Mouse (Mus musculus) neural tube, embryonic 11.5 days (tissue): ENCODE data around the gene Arhgef28. TPM values are rescaled to one million over a fixed set of nuclear protein-coding genes. Genes with fewer than 3 reads are reported as not detected.

Experiments used
- ATAC-seq: fragments of 200-750 bp; cut with Nextera tagmentation; 2 replicates; pipeline ENCODE4 v1.8.0; 2017; ENCODE audit warnings: moderate number of reproducible peaks, mild to moderate bottlenecking, moderate TSS enrichment, moderate library complexity; ENCODE audit not compliant: insufficient read depth, low FRiP score, low TSS enrichment
- DNase-seq: peaks from one replicate; pipeline ENCODE4 v3.0.0-alpha.2; 2015; ENCODE audit warnings: low spot score
- H3K27ac ChIP-seq: fragments of 300-500 bp; sonication (generic); 2 replicates; pipeline ENCODE4 v1.5.1; 2014; ENCODE audit warnings: low read depth, mild to moderate bottlenecking, low read length
- H3K27me3 ChIP-seq: fragments of 300-500 bp; sonication (generic); 2 replicates; pipeline ENCODE4 v1.6.1; 2014; ENCODE audit warnings: mild to moderate bottlenecking, low read length, mixed read lengths; ENCODE audit not compliant: control insufficient read depth, insufficient read depth
- H3K36me3 ChIP-seq: fragments of 300-500 bp; sonication (generic); 2 replicates; pipeline ENCODE4 v1.6.1; 2014; ENCODE audit warnings: mild to moderate bottlenecking, low read length, moderate library complexity, mixed read lengths; ENCODE audit not compliant: control insufficient read depth, insufficient read depth
- H3K4me1 ChIP-seq: fragments of 300-500 bp; sonication (generic); 2 replicates; pipeline ENCODE4 v1.6.1; 2014; ENCODE audit warnings: low read length, mixed read lengths; ENCODE audit not compliant: control insufficient read depth, insufficient read depth
- H3K4me2 ChIP-seq: fragments of 300-500 bp; sonication (generic); 2 replicates; pipeline ENCODE4 v1.6.1; 2014; ENCODE audit warnings: low read depth, mild to moderate bottlenecking, moderate library complexity
- H3K4me3 ChIP-seq: fragments of 300-500 bp; sonication (generic); 2 replicates; pipeline ENCODE4 v1.5.1; 2014; ENCODE audit warnings: low read depth, low read length
- H3K9ac ChIP-seq: fragments of 300-500 bp; sonication (generic); 2 replicates; pipeline ENCODE4 v1.6.1; 2014; ENCODE audit warnings: mild to moderate bottlenecking, low read length
- H3K9me3 ChIP-seq: fragments of 300-500 bp; sonication (generic); 2 replicates; pipeline ENCODE4 v1.6.1; 2016; ENCODE audit warnings: low read length; ENCODE audit not compliant: control insufficient read depth
- WGBS: fragments of 180-500 bp; shearing (Covaris S2); extraction: QIAGEN DNeasy Blood & Tissue Kit; methylation state at CpG from one replicate; pipeline ENCODE4 v1.1.7; 2014; 5-methylcytosine and 5-hydroxymethylcytosine counted together
- polyA plus RNA-seq: library from polyadenylated mRNA; unstranded; fragments of >200 nt; fragmentation: Nextera tagmentation; extraction: Ambion mirVana; gene quantifications from 2 replicates; pipeline ENCODE4 v1.2.1, GENCODE M21; 2014

The Arhgef28 gene
- polyA plus RNA-seq, 1 experiment from 2014 or later: 7.7 TPM

GRCm38 (mm10) chr13:98092354-98093002, 113.8 kb downstream of the Arhgef28 start:
- no peak overlapping the region for H3K27ac ChIP-seq
- H3K36me3 ChIP-seq: no peaks in the 10 kb centered on the region
- no peak overlapping the region for H3K4me3 ChIP-seq
- DNase-seq: no peak
- no peak overlapping the region for H3K9ac ChIP-seq
- no peak overlapping the region for H3K4me2 ChIP-seq
- no peaks in the 10 kb centered on the region for H3K4me1 ChIP-seq
- H3K9me3 ChIP-seq: no peaks in the 10 kb centered on the region
- ATAC-seq: no peak
- H3K27me3 ChIP-seq: no peaks in the 10 kb centered on the region
- WGBS: 89% methylated on average over 12 of the region's 12 CpGs

GRCm38 (mm10) chr13:98079640-98080039, 126.6 kb downstream of the Arhgef28 start:
- no peak overlapping the region for H3K4me2 ChIP-seq
- no peaks in the 10 kb centered on the region for H3K36me3 ChIP-seq
- no peak overlapping the region for H3K9ac ChIP-seq
- DNase-seq (no peak), ATAC-seq (no peak)
- no peak overlapping the region for H3K4me3 ChIP-seq
- no peak overlapping the region for H3K27ac ChIP-seq
- no peaks in the 10 kb centered on the region for H3K4me1 ChIP-seq
- H3K9me3 ChIP-seq: no peaks in the 10 kb centered on the region
- 87% methylated on average over 4 of the region's 4 CpGs for WGBS
- H3K27me3 ChIP-seq: no peaks in the 10 kb centered on the region

GRCm38 (mm10) chr13:98078251-98078650, 128.0 kb downstream of the Arhgef28 start:
- DNase-seq (no peak), ATAC-seq (no peak)
- H3K27ac ChIP-seq: no peak overlapping the region
- no peaks in the 10 kb centered on the region for H3K27me3 ChIP-seq
- H3K4me3 ChIP-seq: no peak overlapping the region
- WGBS: 91% methylated on average over 5 of the region's 5 CpGs
- no peaks in the 10 kb centered on the region for H3K4me1 ChIP-seq
- H3K9me3 ChIP-seq: no peaks in the 10 kb centered on the region
- H3K4me2 ChIP-seq: no peak overlapping the region
- H3K36me3 ChIP-seq: no peaks in the 10 kb centered on the region
- no peak overlapping the region for H3K9ac ChIP-seq

- Histone ChIP-seq H3K27me3 (no peaks in the 10 kb centered on the region), H3K9me3 (no peaks in the 10 kb centered on the region), H3K4me1 (no peaks in the 10 kb centered on the region), H3K4me3 (no peak overlapping the region), H3K27ac (no peak overlapping the region), H3K4me2 (no peak overlapping the region), H3K36me3 (no peaks in the 10 kb centered on the region), H3K9ac (no peak overlapping the region)
- DNase-seq (no peak), ATAC-seq (no peak)
- WGBS: 93% methylated on average over 12 of the region's 12 CpGs
These were observed 129.0 kb downstream of the Arhgef28 start for GRCm38 (mm10) chr13:98077216-98077615.

GRCm38 (mm10) chr13:98074871-98075270, 131.4 kb downstream of the Arhgef28 start:
- no peak for DNase-seq

GRCm38 (mm10) chr13:98073190-98073589, 133.0 kb downstream of the Arhgef28 start:
- WGBS: 66% methylated on average over 4 of the region's 4 CpGs
- ATAC-seq: no peak
- no peak overlapping the region for H3K4me3 ChIP-seq
- no peak overlapping the region for H3K4me2 ChIP-seq
- no peaks in the 10 kb centered on the region for H3K27me3 ChIP-seq
- H3K27ac ChIP-seq: no peak overlapping the region
- no peak overlapping the region for H3K9ac ChIP-seq
- no peaks in the 10 kb centered on the region for H3K9me3 ChIP-seq
- no peaks in the 10 kb centered on the region for H3K36me3 ChIP-seq
- no peak for DNase-seq
- no peaks in the 10 kb centered on the region for H3K4me1 ChIP-seq

More at GRCm38 (mm10) chr13:98074871-98075270, 131.4 kb downstream of the Arhgef28 start:
- Histone ChIP-seq H3K9ac (no peak overlapping the region), H3K4me2 (no peak overlapping the region), H3K27ac (no peak overlapping the region), H3K27me3 (no peaks in the 10 kb centered on the region), H3K9me3 (no peaks in the 10 kb centered on the region), H3K36me3 (no peaks in the 10 kb centered on the region), H3K4me1 (no peaks in the 10 kb centered on the region), H3K4me3 (no peak overlapping the region)
- ATAC-seq: no peak
- 76% methylated on average over 11 of the region's 11 CpGs for WGBS

- no peaks in the 10 kb centered on the region for H3K36me3 ChIP-seq
- H3K4me1 ChIP-seq: no peaks in the 10 kb centered on the region
- no peaks in the 10 kb centered on the region for H3K27me3 ChIP-seq
- H3K27ac ChIP-seq: no peak overlapping the region
- 93% methylated on average over 6 of the region's 6 CpGs for WGBS
- no peak overlapping the region for H3K4me3 ChIP-seq
- ATAC-seq: no peak
- no peak for DNase-seq
- no peaks in the 10 kb centered on the region for H3K9me3 ChIP-seq
- no peak overlapping the region for H3K4me2 ChIP-seq
- H3K9ac ChIP-seq: no peak overlapping the region
These were observed 135.8 kb downstream of the Arhgef28 start for GRCm38 (mm10) chr13:98070458-98070857.

- Histone ChIP-seq H3K9me3 (no peaks in the 10 kb centered on the region), H3K36me3 (no peaks in the 10 kb centered on the region), H3K4me2 (no peak overlapping the region), H3K4me1 (no peaks in the 10 kb centered on the region), H3K27ac (no peak overlapping the region), H3K4me3 (no peak overlapping the region), H3K9ac (no peak overlapping the region), H3K27me3 (no peaks in the 10 kb centered on the region)
- DNase-seq (no peak), ATAC-seq (no peak)
- WGBS: 88% methylated on average over 6 of the region's 6 CpGs
These were observed 136.6 kb downstream of the Arhgef28 start for GRCm38 (mm10) chr13:98069646-98070045.

GRCm38 (mm10) chr13:98062843-98063242, 143.4 kb downstream of the Arhgef28 start:
- no peaks in the 10 kb centered on the region for H3K9me3 ChIP-seq
- no peaks in the 10 kb centered on the region for H3K4me1 ChIP-seq
- DNase-seq (no peak), ATAC-seq (no peak)
- no peak overlapping the region for H3K27ac ChIP-seq
- 60% methylated on average over 4 of the region's 4 CpGs for WGBS
- H3K9ac ChIP-seq: no peak overlapping the region
- no peaks in the 10 kb centered on the region for H3K36me3 ChIP-seq
- no peak overlapping the region for H3K4me2 ChIP-seq
- no peak overlapping the region for H3K4me3 ChIP-seq
- no peaks in the 10 kb centered on the region for H3K27me3 ChIP-seq
